Mouse (Mus musculus): ENCODE data around the gene Ces1g.

DNA sequence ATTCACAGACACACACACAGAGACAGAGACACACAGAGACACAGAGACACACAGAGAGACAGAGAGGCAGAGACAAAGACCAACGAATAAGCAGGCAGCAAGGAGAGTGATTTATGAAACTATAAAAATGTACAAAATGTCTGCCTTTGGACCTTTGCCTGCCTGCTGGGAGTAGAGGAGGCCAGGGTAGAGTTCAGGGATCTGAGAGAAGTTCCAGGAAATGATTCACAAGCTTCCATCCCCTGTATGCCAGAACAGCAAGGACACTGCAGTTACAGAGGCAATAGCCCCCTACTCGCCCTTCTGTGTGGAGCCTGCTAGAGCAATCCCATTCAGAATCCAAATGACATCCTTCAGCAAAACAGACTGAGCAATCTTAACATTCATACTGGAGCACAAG lies 75.7 kb downstream of the Ces1g start:
- TF ChIP-seq CTCF (IDR thresholded peaks at IDR 0.05) (no peak), EP300 (IDR thresholded peaks at IDR 0.05) (no peak)

Data from lung, postnatal 0 days (tissue).